Mouse (Mus musculus) mouse embryonic stem cell (cell line): ENCODE results near the gene Myh10.

Experiments used
- in situ Hi-C, 2 experiments: fragments of 300-500 bp; cut with MboI; formaldehyde crosslinking; loops; 1 replicate in 1 of 2; 3 replicates in 1 of 2; pipeline ENCODE4 v1.14.3; 2019 to 2020; ENCODE audit warnings: low sequenced_read_pairs in 2 of 2, low pct_unique_long_range_greater_than_20kb in 1 of 2, mixed read lengths in 1 of 2; ENCODE audit not compliant: unreplicated experiment in 1 of 2

Myh10 gene

GRCm38 (mm10) chr11:68833593-68833992 lies 142.2 kb downstream of the Myh10 start:
- in situ Hi-C loops = no loop called here

- in situ Hi-C loops = no loop called here
These were observed 143.7 kb downstream of the Myh10 start for GRCm38 (mm10) chr11:68835034-68835433.

GRCm38 (mm10) chr11:68839606-68840005 lies 148.2 kb downstream of the Myh10 start:
- in situ Hi-C loops = no loop called here

GRCm38 (mm10) chr11:68850862-68851261 lies 159.5 kb downstream of the Myh10 start:
- in situ Hi-C loops = no loop called here

GRCm38 (mm10) chr11:68851644-68852485 lies 160.5 kb downstream of the Myh10 start:
- in situ Hi-C loops = no loop called here

GRCm38 (mm10) chr11:68852486-68852901 lies 161.1 kb downstream of the Myh10 start:
- in situ Hi-C loops = no loop called here

GRCm38 (mm10) chr11:68852932-68853409 lies 161.6 kb downstream of the Myh10 start:
- in situ Hi-C loops = no loop called here

- in situ Hi-C loops = no loop called here
These were observed 162.4 kb downstream of the Myh10 start for GRCm38 (mm10) chr11:68853611-68854401.

- in situ Hi-C loops = no loop called here
These were observed 163.3 kb downstream of the Myh10 start for GRCm38 (mm10) chr11:68854621-68855020.

GRCm38 (mm10) chr11:68857329-68857728 lies 166.0 kb downstream of the Myh10 start:
- in situ Hi-C loops = no loop called here

GRCm38 (mm10) chr11:68859943-68860593 lies 168.7 kb downstream of the Myh10 start:
- in situ Hi-C loops = no loop called here

- in situ Hi-C loops = no loop called here
These were observed 170.9 kb downstream of the Myh10 start for GRCm38 (mm10) chr11:68862260-68862659.

- in situ Hi-C loops = no loop called here
These were observed 172.3 kb downstream of the Myh10 start for GRCm38 (mm10) chr11:68863631-68864091.

- in situ Hi-C loops = no loop called here
These were observed 173.3 kb downstream of the Myh10 start for GRCm38 (mm10) chr11:68864544-68865189.
